Mouse (Mus musculus): ENCODE measurements at regions not wholly inside any gene's neighbourhood (a gene's known extent, or its start where the extent isn't known, plus 50 kb on each side); places are given as distances from the start of the nearest gene placed in this dataset.
A peak's percentile ranks its signal among the peaks of the same experiment; 100 is the strongest.

DNA sequence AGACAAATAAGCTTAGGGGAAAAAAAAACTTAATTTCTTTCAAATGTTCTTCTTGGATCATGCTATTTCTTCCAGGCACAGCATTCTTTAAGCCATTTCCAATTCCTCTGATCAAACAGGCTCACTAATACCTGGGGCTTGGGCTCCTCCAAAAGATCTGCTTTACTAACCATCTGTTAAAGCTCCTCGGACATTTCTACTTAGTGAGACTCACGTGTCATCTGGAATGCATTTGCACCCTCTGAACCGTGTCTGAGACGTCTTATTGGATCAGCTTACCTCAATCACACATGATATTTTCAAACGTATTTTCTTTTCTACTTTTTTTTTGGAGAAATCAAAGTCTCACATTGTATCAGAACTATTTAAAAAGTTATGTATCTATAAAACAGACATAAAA is 132.4 kb downstream of the Npr3 start:
- Histone ChIP-seq H3K9ac (no peak overlapping the region), H3K27ac (no peak overlapping the region), H3K27me3 (no peaks in the 10 kb centered on the region), H3K36me3 (no peaks in the 10 kb centered on the region), H3K4me3 (no peak overlapping the region), H3K9me3 (0 out of 2 replicates have a peak, but pooled peaks cover 2% of the 10 kb centered on the region), H3K4me2 (no peak overlapping the region), H3K4me1 (no peaks in the 10 kb centered on the region)
- no peak for ATAC-seq (ENCODE audit: borderline replicate concordance, extremely low read depth, low FRiP score, low TSS enrichment)
- WGBS = 55% methylated on average over 5 of the region's 5 CpGs

GRCm38 (mm10) chr15:11770596-11770995 is 136.5 kb downstream of the Npr3 start:
- no peaks in the 10 kb centered on the region for H3K36me3 ChIP-seq
- no peak overlapping the region for H3K4me3 ChIP-seq
- H3K9ac ChIP-seq = no peak overlapping the region
- 68% methylated on average over 1 of the region's 1 CpGs for WGBS
- H3K27me3 ChIP-seq = no peaks in the 10 kb centered on the region
- H3K27ac ChIP-seq = no peak overlapping the region
- no peaks in the 10 kb centered on the region for H3K9me3 ChIP-seq
- no peak overlapping the region for H3K4me2 ChIP-seq
- no peaks in the 10 kb centered on the region for H3K4me1 ChIP-seq
- ATAC-seq (ENCODE audit: borderline replicate concordance, extremely low read depth, low FRiP score, low TSS enrichment) = no peak

DNA sequence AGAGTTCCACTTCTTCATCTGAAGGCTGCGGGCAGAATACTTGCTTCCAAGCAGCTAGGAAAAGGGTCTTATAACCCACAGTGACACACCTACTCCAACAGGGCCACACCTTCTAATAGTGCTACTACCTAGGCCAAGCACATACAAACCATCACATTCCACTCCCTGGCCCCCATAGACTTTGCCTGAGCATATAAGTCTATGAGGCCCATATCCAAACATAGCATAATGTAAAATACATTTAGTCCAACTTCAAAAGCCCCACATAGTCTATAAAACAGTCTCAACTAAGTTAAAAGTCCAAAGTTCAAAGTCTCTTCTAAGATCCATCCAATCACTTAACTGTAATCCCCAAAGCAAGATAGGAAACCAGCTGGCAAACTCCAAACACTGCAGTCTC is 149.1 kb downstream of the Npr3 start:
- H3K27ac ChIP-seq = no peak overlapping the region
- WGBS = 80% methylated on average over 1 of the region's 1 CpGs
- H3K4me1 ChIP-seq = no peaks in the 10 kb centered on the region
- H3K27me3 ChIP-seq = no peaks in the 10 kb centered on the region
- no peak overlapping the region for H3K4me2 ChIP-seq
- H3K9ac ChIP-seq = no peak overlapping the region
- no peak for ATAC-seq (ENCODE audit: borderline replicate concordance, extremely low read depth, low FRiP score, low TSS enrichment)
- no peaks in the 10 kb centered on the region for H3K36me3 ChIP-seq
- H3K9me3 ChIP-seq = no peaks in the 10 kb centered on the region
- no peak overlapping the region for H3K4me3 ChIP-seq

GRCm38 (mm10) chr15:11756786-11757185 is 150.3 kb downstream of the Npr3 start:
- Histone ChIP-seq H3K9me3 (no peaks in the 10 kb centered on the region), H3K9ac (no peak overlapping the region), H3K4me2 (no peak overlapping the region), H3K4me1 (no peaks in the 10 kb centered on the region), H3K36me3 (no peaks in the 10 kb centered on the region), H3K4me3 (no peak overlapping the region), H3K27ac (no peak overlapping the region), H3K27me3 (no peaks in the 10 kb centered on the region)
- no peak for ATAC-seq (ENCODE audit: borderline replicate concordance, extremely low read depth, low FRiP score, low TSS enrichment)
- 68% methylated on average over 7 of the region's 7 CpGs for WGBS

DNA sequence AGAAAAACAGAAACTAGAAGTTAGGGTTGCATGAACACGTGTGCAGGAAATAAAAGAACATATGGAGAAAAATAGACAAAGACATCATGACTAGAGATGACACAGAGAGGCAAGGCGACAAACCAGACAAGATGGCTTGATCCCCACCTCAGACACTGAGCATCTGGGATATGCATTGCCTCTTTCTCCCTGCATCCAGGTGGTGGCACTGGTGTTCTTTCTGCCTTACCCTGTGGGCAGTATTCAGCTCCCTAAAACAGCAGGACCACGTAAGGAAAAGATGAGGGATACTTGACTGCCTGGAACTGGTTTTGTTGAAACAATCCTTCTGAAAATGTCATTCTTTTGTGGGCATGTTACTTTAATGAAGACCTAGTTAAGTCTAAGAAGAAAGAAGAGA is 153.9 kb downstream of the Npr3 start:
- 32% methylated on average over 3 of the region's 3 CpGs for WGBS
- H3K27me3 ChIP-seq = no peaks in the 10 kb centered on the region
- H3K27ac ChIP-seq = no peak overlapping the region
- ATAC-seq (ENCODE audit: borderline replicate concordance, extremely low read depth, low FRiP score, low TSS enrichment) = no peak
- H3K4me3 ChIP-seq = no peak overlapping the region
- H3K4me1 ChIP-seq = no peaks in the 10 kb centered on the region
- no peaks in the 10 kb centered on the region for H3K36me3 ChIP-seq
- no peak overlapping the region for H3K9ac ChIP-seq
- no peak overlapping the region for H3K4me2 ChIP-seq
- no peaks in the 10 kb centered on the region for H3K9me3 ChIP-seq

DNA sequence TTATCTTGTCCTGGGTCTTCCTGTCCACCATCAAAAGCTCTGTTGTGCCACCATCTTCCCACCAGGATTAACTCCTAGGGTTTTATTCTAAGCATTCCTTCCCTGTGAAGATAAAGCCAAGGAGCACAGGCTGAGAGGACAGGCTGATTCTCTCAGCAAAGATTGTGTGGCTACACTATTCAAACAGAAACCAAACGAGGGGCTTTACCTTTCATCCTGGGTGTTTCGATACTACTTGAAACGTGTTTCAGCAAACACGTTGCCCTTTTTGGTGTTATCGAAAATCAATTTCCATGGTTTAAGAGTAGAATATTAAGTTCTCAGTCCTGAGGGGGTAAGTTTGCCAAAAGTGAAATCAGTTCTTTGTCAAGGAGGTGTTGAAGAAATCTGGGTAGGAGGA is 156.2 kb downstream of the Npr3 start:
- peaks cover 5% of the 10 kb centered on the region for H3K4me1 ChIP-seq
- no peak overlapping the region for H3K4me2 ChIP-seq
- H3K27ac ChIP-seq = no peak overlapping the region
- H3K4me3 ChIP-seq = no peak overlapping the region
- no peaks in the 10 kb centered on the region for H3K9me3 ChIP-seq
- 56% methylated on average over 5 of the region's 5 CpGs for WGBS
- ATAC-seq (ENCODE audit: borderline replicate concordance, extremely low read depth, low FRiP score, low TSS enrichment) = no peak
- H3K9ac ChIP-seq = no peak overlapping the region
- H3K36me3 ChIP-seq = no peaks in the 10 kb centered on the region
- no peaks in the 10 kb centered on the region for H3K27me3 ChIP-seq

DNA sequence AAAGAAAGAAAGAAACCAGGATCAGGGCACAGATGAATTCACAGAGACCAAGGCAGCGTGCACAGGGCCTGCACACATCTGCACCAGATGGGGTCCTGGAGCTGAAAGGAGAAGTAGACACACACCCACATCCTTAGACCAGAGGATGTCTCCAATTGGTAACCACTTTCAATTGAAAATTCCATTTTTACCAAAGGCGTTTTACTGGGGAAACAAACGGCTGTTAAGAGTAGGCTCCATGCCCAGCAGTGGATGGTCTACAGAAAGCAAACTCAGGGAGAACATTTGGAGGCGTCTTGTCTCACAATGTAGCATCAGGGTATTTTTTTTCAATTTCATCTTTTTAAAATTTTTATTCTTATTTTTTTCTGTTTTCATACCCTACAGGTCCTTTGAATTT is 157.6 kb downstream of the Npr3 start:
- Histone ChIP-seq H3K4me2 (no peak overlapping the region), H3K9me3 (no peaks in the 10 kb centered on the region), H3K9ac (no peak overlapping the region), H3K4me1 (peaks cover 16% of the 10 kb centered on the region), H3K27me3 (no peaks in the 10 kb centered on the region), H3K27ac (no peak overlapping the region), H3K4me3 (no peak overlapping the region), H3K36me3 (no peaks in the 10 kb centered on the region)
- WGBS = 92% methylated on average over 4 of the region's 4 CpGs
- ATAC-seq (ENCODE audit: borderline replicate concordance, extremely low read depth, low FRiP score, low TSS enrichment) = no peak

- no peaks in the 10 kb centered on the region for H3K36me3 ChIP-seq
- H3K27ac ChIP-seq = no peak overlapping the region
- H3K27me3 ChIP-seq = no peaks in the 10 kb centered on the region
- WGBS = 85% methylated on average over 2 of the region's 2 CpGs
- no peak overlapping the region for H3K4me2 ChIP-seq
- no peaks in the 10 kb centered on the region for H3K9me3 ChIP-seq
- ATAC-seq (ENCODE audit: borderline replicate concordance, extremely low read depth, low FRiP score, low TSS enrichment) = no peak
- H3K4me3 ChIP-seq = no peak overlapping the region
- peaks cover 16% of the 10 kb centered on the region for H3K4me1 ChIP-seq
- no peak overlapping the region for H3K9ac ChIP-seq
These were observed 158.8 kb downstream of the Npr3 start for GRCm38 (mm10) chr15:11748306-11748705.

DNA sequence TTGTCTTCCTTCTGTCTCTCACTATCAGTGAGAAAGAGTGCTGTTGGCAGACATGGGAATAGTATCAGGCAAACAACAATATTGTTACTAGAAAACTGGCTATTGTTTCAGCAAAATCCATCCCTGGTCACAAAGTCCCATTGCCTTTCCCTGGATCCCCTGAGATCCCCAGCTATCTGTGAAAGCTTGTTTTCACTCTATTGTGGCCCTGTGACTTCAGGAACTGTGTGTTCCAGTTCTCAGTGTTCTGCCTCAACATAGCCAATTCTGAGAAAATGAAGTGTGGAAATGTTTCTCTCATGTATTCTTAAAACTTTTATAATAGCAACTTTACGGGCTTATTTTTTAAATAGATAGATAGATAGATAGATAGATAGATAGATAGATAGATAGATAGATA is 160.3 kb downstream of the Npr3 start:
- no peak overlapping the region for H3K9ac ChIP-seq
- no peak for ATAC-seq (ENCODE audit: borderline replicate concordance, extremely low read depth, low FRiP score, low TSS enrichment)
- 0 out of 2 replicates have a peak overlapping the region, but pooled peaks have one; percentile 86 for H3K27ac ChIP-seq
- no peaks in the 10 kb centered on the region for H3K36me3 ChIP-seq
- 85% methylated on average over 1 of the region's 1 CpGs for WGBS
- no peaks in the 10 kb centered on the region for H3K9me3 ChIP-seq
- H3K4me3 ChIP-seq = no peak overlapping the region
- peaks cover 23% of the 10 kb centered on the region for H3K4me1 ChIP-seq
- H3K27me3 ChIP-seq = no peaks in the 10 kb centered on the region
- no peak overlapping the region for H3K4me2 ChIP-seq

- H3K4me1 ChIP-seq = peaks cover 30% of the 10 kb centered on the region
- no peaks in the 10 kb centered on the region for H3K9me3 ChIP-seq
- no peak overlapping the region for H3K4me3 ChIP-seq
- H3K27me3 ChIP-seq = no peaks in the 10 kb centered on the region
- ATAC-seq (ENCODE audit: borderline replicate concordance, extremely low read depth, low FRiP score, low TSS enrichment) = peak; percentile 40; the same call in 1 of the 2 replicates
- H3K36me3 ChIP-seq = no peaks in the 10 kb centered on the region
- H3K4me2 ChIP-seq = no peak overlapping the region
- 40% methylated on average over 9 of the region's 9 CpGs for WGBS
- peak overlapping the region; percentile 86 for H3K27ac ChIP-seq
- no peak overlapping the region for H3K9ac ChIP-seq
These were observed 161.3 kb downstream of the Npr3 start for GRCm38 (mm10) chr15:11745629-11746372.

DNA sequence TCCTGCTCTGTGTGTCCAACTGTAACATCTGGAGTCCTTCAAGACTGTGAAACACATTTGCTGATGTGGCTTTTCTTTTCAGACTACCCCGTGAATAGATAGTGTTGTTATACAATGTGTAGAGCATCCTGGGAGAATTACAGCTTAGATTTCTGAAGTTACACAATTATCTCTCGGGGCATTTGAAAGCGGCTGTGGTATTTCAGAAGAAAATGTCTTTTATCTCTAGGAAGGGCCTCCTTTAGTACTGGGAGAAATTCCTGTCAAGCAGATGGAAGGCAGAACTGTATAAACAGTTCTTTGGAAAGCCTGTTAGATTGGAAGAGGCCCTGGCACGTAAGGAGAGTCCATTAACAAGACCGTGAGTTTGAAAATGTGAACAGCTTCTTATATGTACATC is 162.2 kb downstream of the Npr3 start:
- no peak overlapping the region for H3K4me2 ChIP-seq
- 21% methylated on average over 5 of the region's 5 CpGs for WGBS
- no peak overlapping the region for H3K4me3 ChIP-seq
- no peak overlapping the region for H3K9ac ChIP-seq
- H3K36me3 ChIP-seq = no peaks in the 10 kb centered on the region
- H3K27me3 ChIP-seq = no peaks in the 10 kb centered on the region
- H3K9me3 ChIP-seq = no peaks in the 10 kb centered on the region
- ATAC-seq (ENCODE audit: borderline replicate concordance, extremely low read depth, low FRiP score, low TSS enrichment) = peak; percentile 72
- H3K4me1 ChIP-seq = peaks cover 30% of the 10 kb centered on the region
- peak overlapping the region; percentile 86 for H3K27ac ChIP-seq

- H3K9ac ChIP-seq = no peak overlapping the region
- 67% methylated on average over 2 of the region's 2 CpGs for WGBS
- no peak overlapping the region for H3K4me2 ChIP-seq
- no peak for ATAC-seq (ENCODE audit: borderline replicate concordance, extremely low read depth, low FRiP score, low TSS enrichment)
- peak overlapping the region; percentile 86 for H3K27ac ChIP-seq
- no peaks in the 10 kb centered on the region for H3K36me3 ChIP-seq
- peaks cover 30% of the 10 kb centered on the region for H3K4me1 ChIP-seq
- H3K9me3 ChIP-seq = no peaks in the 10 kb centered on the region
- H3K27me3 ChIP-seq = no peaks in the 10 kb centered on the region
- H3K4me3 ChIP-seq = no peak overlapping the region
These were observed 162.8 kb downstream of the Npr3 start for GRCm38 (mm10) chr15:11744296-11744695.

DNA sequence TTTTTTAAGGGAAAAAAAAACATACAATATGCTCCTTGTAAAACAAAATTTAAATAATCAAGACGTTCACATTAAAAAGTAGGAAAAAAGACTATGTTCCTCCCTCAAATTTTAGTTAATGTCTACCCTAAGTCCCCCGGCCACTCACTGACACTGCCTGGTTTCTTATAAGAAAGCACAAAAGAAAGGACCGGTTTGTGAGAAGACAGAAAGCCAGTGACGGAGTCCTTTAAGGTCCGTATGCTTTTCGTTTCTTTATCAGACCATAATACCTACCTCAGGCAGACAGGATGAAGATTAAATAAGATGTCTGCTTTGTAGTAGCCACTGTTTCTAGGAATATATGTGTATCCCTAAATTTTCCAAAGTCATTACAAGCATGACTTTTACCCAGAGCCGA is 164.3 kb downstream of the Npr3 start:
- Histone ChIP-seq H3K36me3 (no peaks in the 10 kb centered on the region), H3K9ac (no peak overlapping the region), H3K4me1 (peaks cover 34% of the 10 kb centered on the region), H3K4me2 (no peak overlapping the region), H3K27me3 (no peaks in the 10 kb centered on the region), H3K9me3 (no peaks in the 10 kb centered on the region), H3K4me3 (no peak overlapping the region), H3K27ac (no peak overlapping the region)
- WGBS = 54% methylated on average over 7 of the region's 7 CpGs
- no peak for ATAC-seq (ENCODE audit: borderline replicate concordance, extremely low read depth, low FRiP score, low TSS enrichment)

All from lung, embryonic 15.5 days (tissue).